Mouse (Mus musculus): ENCODE data around the gene Lrig2. TPM values are rescaled to one million over a fixed set of nuclear protein-coding genes. Genes with fewer than 3 reads are reported as not detected.
A peak's percentile ranks its signal among the peaks of the same experiment; 100 is the strongest.
"Not testable (repeated sequence)": the region's sequence is repeated elsewhere in the genome, so short reads cannot be mapped to it uniquely, and the experiment has no call there.

Lrig2 gene
- total RNA-seq, 2 experiments from 2014 or later, result 5.6 to 6.0 TPM

- peak; percentile 6 for DNase-seq (ENCODE audit: low spot score)
These were observed 77.4 kb downstream of the Lrig2 start for GRCm38 (mm10) chr3:104434246-104434696.

- DNase-seq (ENCODE audit: low spot score), result no peak
These were observed 79.1 kb downstream of the Lrig2 start for GRCm38 (mm10) chr3:104432651-104433050.

GRCm38 (mm10) chr3:104431848-104432159 lies 79.9 kb downstream of the Lrig2 start:
- peak; percentile 7 for DNase-seq (ENCODE audit: low spot score)

DNA sequence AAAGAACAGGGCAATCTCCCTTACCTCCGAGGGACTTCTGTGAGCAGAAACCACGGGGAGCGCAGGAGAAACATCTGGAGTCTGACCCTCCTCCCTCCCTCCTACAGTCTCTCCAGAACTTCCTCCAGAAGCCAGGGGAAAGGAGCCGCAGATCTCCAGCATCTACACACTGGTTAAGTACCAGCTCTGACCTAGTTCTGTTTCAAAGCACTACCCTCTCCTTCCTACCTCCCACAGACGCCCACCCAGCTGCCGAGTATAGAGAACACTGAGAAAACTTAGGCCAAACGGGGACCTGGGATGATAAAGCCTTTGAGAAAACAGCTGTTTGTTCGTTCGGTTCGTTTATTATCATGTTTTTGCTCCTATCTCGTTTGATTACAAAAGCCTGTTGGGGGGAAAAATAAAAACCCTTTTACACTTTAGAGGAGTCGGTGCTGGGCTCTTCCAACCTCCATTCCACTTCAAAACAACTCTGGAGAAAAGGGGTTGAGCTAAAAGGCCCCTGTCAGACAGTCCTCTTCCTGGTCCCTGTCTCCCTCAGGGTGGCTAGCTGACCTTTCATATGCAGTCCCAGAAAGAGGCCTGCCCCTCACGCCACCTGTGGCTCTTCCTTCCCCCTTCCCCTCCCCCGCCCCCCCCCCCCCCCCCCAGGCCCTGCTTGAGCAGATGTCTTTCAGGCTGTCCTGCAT lies 80.4 kb downstream of the Lrig2 start:
- peak; percentile 9 for DNase-seq (ENCODE audit: low spot score)

GRCm38 (mm10) chr3:104427354-104427753 lies 84.4 kb downstream of the Lrig2 start:
- DNase-seq (ENCODE audit: low spot score), result not testable (repeated sequence)

DNA sequence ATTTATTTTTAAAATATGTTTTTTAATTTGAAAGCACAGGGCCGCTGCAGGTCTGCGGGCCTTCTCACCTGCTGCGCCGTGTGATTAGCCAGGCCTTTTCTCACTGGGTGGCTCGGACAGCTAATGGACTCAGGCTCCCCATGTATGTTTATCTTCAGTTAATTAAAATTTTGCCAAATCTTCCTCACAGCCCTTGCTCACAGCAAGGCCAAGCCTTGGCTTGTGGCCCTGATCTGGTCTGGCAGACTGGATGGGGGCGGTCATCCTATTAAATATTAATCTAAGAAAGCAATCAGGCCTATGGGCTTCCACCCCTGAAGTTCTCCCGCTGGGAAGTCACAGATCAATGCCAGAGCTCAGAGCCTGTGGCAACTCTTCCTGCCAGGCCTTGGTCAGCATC lies 87.4 kb downstream of the Lrig2 start:
- DNase-seq (ENCODE audit: low spot score), result no peak

DNA sequence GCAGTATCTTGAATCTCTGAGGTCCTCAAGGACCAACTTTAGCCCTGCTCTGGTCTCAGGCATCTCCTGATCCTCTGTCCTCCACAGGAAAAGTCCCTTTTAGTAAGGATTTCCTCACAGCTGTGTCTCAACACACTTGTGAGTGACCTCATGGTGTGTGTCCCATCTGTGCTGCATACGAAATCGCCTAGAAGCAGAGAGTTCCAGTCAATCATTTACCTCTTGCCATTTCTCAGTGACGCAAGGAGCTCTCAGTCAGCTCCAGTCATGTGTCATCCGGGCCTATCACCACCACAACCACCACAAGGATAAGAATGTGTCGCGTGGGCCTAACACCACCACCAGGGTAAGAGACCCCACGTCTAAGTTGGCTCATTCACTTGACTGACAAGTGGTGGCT lies 90.8 kb downstream of the Lrig2 start:
- DNase-seq (ENCODE audit: low spot score), result no peak

DNA sequence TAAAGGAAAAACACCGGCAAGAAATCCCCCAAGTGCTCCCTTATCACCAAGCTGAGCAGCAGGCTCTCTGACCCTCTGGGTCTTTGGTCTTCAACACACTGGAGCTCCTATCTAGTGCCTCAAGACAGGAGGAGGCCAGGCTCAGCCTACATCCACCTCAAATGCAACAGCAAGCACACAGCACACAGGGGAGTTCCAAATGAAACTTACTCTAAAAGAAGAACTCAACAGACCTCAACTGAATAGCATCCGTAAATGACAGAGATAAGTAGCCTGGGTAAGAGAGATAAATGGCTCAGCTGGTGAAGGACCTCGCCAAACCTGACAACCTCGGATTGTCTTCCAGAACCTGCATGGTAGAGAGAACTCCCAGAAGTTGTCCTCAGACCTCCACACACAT lies 91.7 kb downstream of the Lrig2 start:
- DNase-seq (ENCODE audit: low spot score), result no peak

DNA sequence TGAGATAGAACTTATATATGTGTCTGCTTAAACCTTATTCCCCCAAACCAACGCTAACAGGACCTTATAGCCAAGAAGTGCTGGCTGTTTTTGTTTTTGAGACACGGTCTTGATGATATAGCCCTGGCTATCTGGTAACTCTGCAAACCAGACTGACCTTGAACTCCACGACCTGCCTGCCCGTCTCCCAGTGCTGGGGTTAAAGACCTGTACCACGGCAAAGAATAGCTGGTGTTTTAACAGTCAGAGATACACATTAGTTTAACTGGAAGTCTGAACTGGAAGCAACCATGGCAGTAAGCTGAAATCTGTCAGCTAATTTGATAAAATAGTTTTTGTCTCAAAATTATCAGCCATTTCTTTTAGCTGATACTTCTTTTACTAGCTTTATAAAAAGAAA lies 94.9 kb downstream of the Lrig2 start:
- DNase-seq (ENCODE audit: low spot score), result no peak

GRCm38 (mm10) chr3:104412482-104412881 lies 99.2 kb downstream of the Lrig2 start:
- no peak for DNase-seq (ENCODE audit: low spot score)

GRCm38 (mm10) chr3:104407506-104407905 lies 104.2 kb downstream of the Lrig2 start:
- DNase-seq (ENCODE audit: low spot score), result no peak

GRCm38 (mm10) chr3:104403582-104403981 lies 108.1 kb downstream of the Lrig2 start:
- DNase-seq (ENCODE audit: low spot score), result no peak

DNA sequence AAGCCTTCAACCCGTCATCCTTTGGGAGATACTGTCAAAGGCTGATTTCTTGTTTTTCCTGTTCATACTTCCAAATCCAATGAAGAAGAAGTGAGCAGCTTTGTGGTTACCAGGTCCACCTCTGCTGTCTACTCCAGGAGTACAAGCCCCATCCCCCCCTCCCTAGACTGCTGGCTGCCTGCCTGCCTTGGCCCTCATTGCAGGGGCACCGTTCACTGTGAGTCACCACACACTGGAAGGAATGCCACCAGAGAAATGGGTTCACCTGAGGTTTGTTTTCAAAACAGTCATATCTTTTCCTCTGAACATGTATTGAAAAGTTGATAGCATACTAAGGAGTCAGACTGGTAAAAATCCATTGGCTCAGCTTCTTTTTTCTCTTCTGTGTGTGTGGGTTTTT lies 110.5 kb downstream of the Lrig2 start:
- DNase-seq (ENCODE audit: low spot score), result no peak

GRCm38 (mm10) chr3:104400126-104400525 lies 111.6 kb downstream of the Lrig2 start:
- DNase-seq (ENCODE audit: low spot score), result no peak

- no peak for DNase-seq (ENCODE audit: low spot score)
These were observed 112.2 kb downstream of the Lrig2 start for GRCm38 (mm10) chr3:104399296-104400045.

GRCm38 (mm10) chr3:104397316-104397715 lies 114.4 kb downstream of the Lrig2 start:
- DNase-seq (ENCODE audit: low spot score), result no peak

DNA sequence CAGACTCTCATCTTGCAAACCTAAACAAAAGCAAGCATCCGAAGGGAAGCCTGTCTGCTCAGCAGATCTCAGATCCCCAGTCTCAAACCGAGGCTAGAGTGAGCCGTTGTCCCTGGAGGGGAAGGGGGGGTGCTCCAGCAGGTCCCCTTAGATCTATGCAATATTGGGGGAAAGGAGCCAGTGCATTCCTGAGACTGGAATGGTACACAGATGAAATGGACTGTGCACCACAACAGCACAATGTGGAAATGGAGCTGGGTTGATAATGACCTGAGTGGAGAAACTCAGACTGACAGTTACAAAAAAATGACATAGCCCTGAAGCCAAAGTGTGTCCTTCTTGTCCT lies 115.0 kb downstream of the Lrig2 start:
- no peak for DNase-seq (ENCODE audit: low spot score)

DNA sequence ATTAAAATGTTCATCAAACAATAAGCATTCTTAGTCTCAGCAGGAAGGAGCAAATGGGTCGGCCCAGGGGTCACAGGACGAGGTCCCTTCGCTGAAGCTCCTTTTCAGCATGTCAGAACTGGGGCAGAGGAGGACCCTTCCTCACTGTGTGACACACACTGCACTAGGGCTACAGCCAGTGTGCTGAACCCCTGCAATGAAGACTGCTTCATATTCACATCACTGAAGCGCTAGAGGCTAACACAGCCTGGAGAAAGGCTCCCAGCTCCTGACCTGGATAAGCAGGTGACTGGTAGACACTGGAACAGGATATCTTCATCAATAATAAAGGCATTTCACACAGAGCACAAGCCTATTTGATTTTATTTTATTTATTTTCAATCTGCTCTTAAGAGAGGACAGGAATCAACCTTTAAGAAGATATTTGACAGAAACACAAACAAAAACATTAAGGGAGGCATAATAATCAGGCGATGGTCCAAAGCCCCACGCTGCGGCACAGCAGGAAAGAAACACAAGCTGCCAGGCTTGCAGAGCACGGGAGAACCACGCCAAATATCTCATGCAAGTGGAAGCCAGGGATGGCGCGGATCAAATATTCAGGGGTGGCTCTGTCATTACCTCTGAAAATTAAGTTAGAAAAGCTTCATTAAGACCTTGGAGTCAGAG lies 115.5 kb downstream of the Lrig2 start:
- DNase-seq (ENCODE audit: low spot score), result no peak

DNA sequence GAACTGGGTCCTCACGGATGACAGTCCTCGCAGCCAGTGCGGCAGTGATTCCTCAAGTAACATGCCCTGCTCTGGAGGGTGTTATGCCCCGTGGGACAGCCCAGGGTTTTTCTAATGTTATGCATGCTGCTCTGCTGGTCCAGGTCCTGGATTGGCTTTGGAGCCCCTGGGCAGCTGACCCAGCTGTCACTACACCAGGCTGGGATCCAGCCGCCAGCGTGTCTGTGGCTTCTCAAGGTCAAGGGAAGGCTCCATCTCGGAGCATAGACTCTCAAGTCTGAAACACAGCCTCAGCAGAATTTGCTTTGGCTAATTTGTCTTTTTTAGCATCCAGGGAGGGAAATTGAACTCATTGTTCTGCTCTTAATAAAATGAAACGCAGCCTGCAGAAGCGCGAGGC lies 121.6 kb downstream of the Lrig2 start:
- DNase-seq (ENCODE audit: low spot score), result no peak

DNA sequence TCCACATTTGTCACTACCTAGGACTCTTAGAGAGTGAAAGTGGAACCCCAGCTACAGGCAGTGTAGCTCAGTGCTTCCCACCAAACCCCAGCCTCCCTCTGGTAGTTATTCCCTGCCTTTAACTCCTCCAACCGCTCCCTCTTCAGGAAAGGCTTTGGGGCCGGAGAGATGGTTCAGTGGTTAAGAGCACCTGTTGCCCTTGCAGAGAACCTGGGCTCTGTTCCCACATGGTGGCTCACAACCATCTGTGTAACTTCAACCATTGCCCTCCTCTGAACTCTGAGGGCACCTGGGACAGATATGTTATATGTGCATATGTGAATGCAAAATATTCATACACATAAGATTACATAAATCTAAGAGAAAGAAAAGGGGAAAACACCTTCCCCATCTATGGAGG lies 122.3 kb downstream of the Lrig2 start:
- DNase-seq (ENCODE audit: low spot score), result no peak

- peak; percentile 34 for DNase-seq (ENCODE audit: low spot score)
These were observed 126.1 kb downstream of the Lrig2 start for GRCm38 (mm10) chr3:104385587-104385986.

- peak; percentile 20 for DNase-seq (ENCODE audit: low spot score)
These were observed 127.9 kb downstream of the Lrig2 start for GRCm38 (mm10) chr3:104383681-104384341.
